17 mouse cellular contexts compared by ENCODE assay signal in genomic region chr2:152782656-152783055, GRCm38 (mm10). TPM values are rescaled to one million over a fixed set of nuclear protein-coding genes. Genes with fewer than 3 reads are reported as not detected.
DNase-seq lines count a peak whose midpoint lies in the region; ATAC-seq and TF ChIP-seq lines count a peak whose summit lies in the region.
"Had no signal": no experiment of that assay in that cellular context is flagged by ENCODE, and none has a peak within 500 bp of the region (broad histone marks: within the 10 kb centered on the region; RNA-seq: fewer than 3 reads in every experiment).

No protein-coding gene starts in this region.

- H3K4me3 ChIP-seq in heart, embryonic 10.5 days: no peak overlapping the region
- H3K4me3 ChIP-seq in megakaryocyte, embryonic 14.5 days (replicated peaks): peak overlapping the region; percentile 65
- no peak overlapping the region for H3K4me3 ChIP-seq in hindbrain, postnatal 0 days (ENCODE audit: low read length)
- H3K4me3 ChIP-seq: embryonic facial prominence, embryonic 10.5 days; erythroblast, embryonic 14.5 days; hindbrain, embryonic 15.5 days; neural tube, embryonic 13.5 days had no signal

- H3K27me3 ChIP-seq in heart, embryonic 10.5 days (ENCODE audit: insufficient read depth, poor library complexity, severe bottlenecking): no peaks in the 10 kb centered on the region
- H3K27me3 ChIP-seq in megakaryocyte, embryonic 14.5 days (replicated peaks): no peaks in the 10 kb centered on the region
- no peaks in the 10 kb centered on the region for H3K27me3 ChIP-seq in hindbrain, postnatal 0 days (ENCODE audit: insufficient read depth, low read length)
- H3K27me3 ChIP-seq: hindbrain, embryonic 15.5 days; neural tube, embryonic 13.5 days; Patski had no signal

- ATAC-seq in megakaryocyte, adult 5-6 weeks (ENCODE audit: poor library complexity, severe bottlenecking): no peak
- ATAC-seq in hindbrain, postnatal 0 days: no peak
- no peak for ATAC-seq in frontal cortex, adult (ENCODE audit: low TSS enrichment)
- ATAC-seq: forebrain, embryonic 16.5 days; Patski had no signal

- DNase-seq in heart, embryonic 10.5 days (ENCODE audit: low spot score): no peak
- DNase-seq in heart, postnatal 14 days: no peak
- peak; percentile 55 for DNase-seq in adrenal gland, postnatal 10 days
- DNase-seq in hindbrain, postnatal 0 days (ENCODE audit: low spot score): no peak
- DNase-seq: gastrocnemius, postnatal 14 days; kidney, adult 2 months; kidney, postnatal 4 days; thymus, adult 18-20 months had no signal

- no peaks in the 10 kb centered on the region for H3K9me3 ChIP-seq in heart, embryonic 10.5 days
- H3K9me3 ChIP-seq in megakaryocyte, embryonic 14.5 days: no peaks in the 10 kb centered on the region
- H3K9me3 ChIP-seq in hindbrain, postnatal 0 days (ENCODE audit: low read length): no peaks in the 10 kb centered on the region
- H3K9me3 ChIP-seq: embryonic facial prominence, embryonic 10.5 days; hindbrain, embryonic 15.5 days; neural tube, embryonic 13.5 days had no signal

- no peak overlapping the region for H3K9ac ChIP-seq in hindbrain, postnatal 0 days (replicated peaks; ENCODE audit: low read length)
- H3K9ac ChIP-seq: hindbrain, embryonic 15.5 days; neural tube, embryonic 13.5 days had no signal

- peaks cover 32% of the 10 kb centered on the region for H3K36me3 ChIP-seq in heart, embryonic 10.5 days
- H3K36me3 ChIP-seq in megakaryocyte, embryonic 14.5 days (replicated peaks; ENCODE audit: low read length): peaks cover 93% of the 10 kb centered on the region
- H3K36me3 ChIP-seq in hindbrain, postnatal 0 days (ENCODE audit: insufficient read depth, low read length): peaks cover 12% of the 10 kb centered on the region

- H3K27ac ChIP-seq in heart, embryonic 10.5 days: peak overlapping the region; percentile 70; the same call in 1 of the 2 replicates
- no peak overlapping the region for H3K27ac ChIP-seq in hindbrain, postnatal 0 days
- H3K27ac ChIP-seq: embryonic facial prominence, embryonic 10.5 days; hindbrain, embryonic 15.5 days; neural tube, embryonic 13.5 days had no signal

- H3K4me2 ChIP-seq in hindbrain, postnatal 0 days (ENCODE audit: low read depth, low read length): no peak overlapping the region
- H3K4me2 ChIP-seq: hindbrain, embryonic 15.5 days; neural tube, embryonic 13.5 days had no signal

- 57% methylated on average over 5 of the region's 5 CpGs for WGBS in heart, embryonic 10.5 days
- WGBS in hindbrain, postnatal 0 days: 76% methylated on average over 5 of the region's 5 CpGs

- no peak for TF ChIP-seq CTCF in hindbrain, postnatal 0 days (IDR thresholded peaks at IDR 0.05; ENCODE audit: low read depth)

- H3K4me1 ChIP-seq in heart, embryonic 10.5 days: peaks cover 67% of the 10 kb centered on the region
- peaks cover 95% of the 10 kb centered on the region for H3K4me1 ChIP-seq in megakaryocyte, embryonic 14.5 days
- H3K4me1 ChIP-seq in hindbrain, postnatal 0 days (ENCODE audit: insufficient read depth, low read length): peaks cover 9% of the 10 kb centered on the region; the same call in 1 of the 2 replicates

- intact Hi-C loops in heart, postnatal 14 days (cut with DNase I): no loop called here

RNA-seq across cellular contexts. Expression of gene Cox4i2, which starts 28.7 kb away (rescaled TPM):
- polyA plus RNA-seq in heart, embryonic 10.5 days (2016; fragmentation: Nextera tagmentation; extraction: Ambion mirVana): 18.8 and 21.1 TPM in 2 replicates
- 10 to 100 TPM; 17.8 to 19.1 TPM for total RNA-seq in heart, postnatal 14 days (2021)
- polyA plus RNA-seq in megakaryocyte, embryonic 14.5 days (2012; ENCODE audit: insufficient read depth, low replicate concordance): 2.8 TPM in 1 of 2 replicates, not detected in the other
- 0.20 and 0.55 TPM in 2 replicates for total RNA-seq in megakaryocyte, adult 5-6 weeks (2015)
- total RNA-seq in megakaryocyte, adult 5-6 weeks (2017): 0.41 TPM in 1 of 2 replicates, not detected in the other
- 1 to 10 TPM; 8.0 to 8.3 TPM for total RNA-seq in adrenal gland, postnatal 10 days (2021)
- total RNA-seq in hindbrain, postnatal 0 days (2014; rRNA removed): 2.1 and 7.1 TPM in 2 replicates
- 4.8 and 6.1 TPM in 2 replicates for polyA plus RNA-seq in hindbrain, postnatal 0 days (2015; fragmentation: Nextera tagmentation; extraction: Ambion mirVana)
- polyA plus RNA-seq: erythroblast, embryonic 14.5 days had no signal

RNA-seq across cellular contexts. Expression of gene Id1, which starts 46.6 kb away (rescaled TPM):
- polyA plus RNA-seq in heart, embryonic 10.5 days (2016; fragmentation: Nextera tagmentation; extraction: Ambion mirVana): 92.5 and 124 TPM in 2 replicates
- total RNA-seq in heart, postnatal 14 days (2021): 10 to 100 TPM; 82.1 to 85.3 TPM
- 9.3 and 45.9 TPM in 2 replicates for polyA plus RNA-seq in megakaryocyte, embryonic 14.5 days (2012; ENCODE audit: insufficient read depth, low replicate concordance)
- total RNA-seq in megakaryocyte, adult 5-6 weeks (2015): 28.4 and 48.3 TPM in 2 replicates
- 35.0 and 40.1 TPM in 2 replicates for total RNA-seq in megakaryocyte, adult 5-6 weeks (2017)
- total RNA-seq in adrenal gland, postnatal 10 days (2021): 100 to 1,000 TPM; 112 to 182 TPM
- 142 and 198 TPM in 2 replicates for total RNA-seq in hindbrain, postnatal 0 days (2014; rRNA removed)
- polyA plus RNA-seq in hindbrain, postnatal 0 days (2015; fragmentation: Nextera tagmentation; extraction: Ambion mirVana): 99.3 and 104 TPM in 2 replicates

RNA-seq across cellular contexts. Expression of gene Bcl2l1, which starts 48.9 kb away (rescaled TPM):
- polyA plus RNA-seq in heart, embryonic 10.5 days (2016; fragmentation: Nextera tagmentation; extraction: Ambion mirVana): 72.8 and 76.2 TPM in 2 replicates
- 10 to 100 TPM; 79.8 to 92.2 TPM for total RNA-seq in heart, postnatal 14 days (2021)
- polyA plus RNA-seq in megakaryocyte, embryonic 14.5 days (2012; ENCODE audit: insufficient read depth, low replicate concordance): 498 and 1,222 TPM in 2 replicates
- total RNA-seq in megakaryocyte, adult 5-6 weeks (2015): 7.1 and 9.3 TPM in 2 replicates
- 9.3 and 12.8 TPM in 2 replicates for total RNA-seq in megakaryocyte, adult 5-6 weeks (2017)
- total RNA-seq in adrenal gland, postnatal 10 days (2021): 10 to 100 TPM; 49.3 to 56.2 TPM
- total RNA-seq in hindbrain, postnatal 0 days (2014; rRNA removed): 130 and 135 TPM in 2 replicates
- polyA plus RNA-seq in hindbrain, postnatal 0 days (2015; fragmentation: Nextera tagmentation; extraction: Ambion mirVana): 110 and 123 TPM in 2 replicates
